Mouse (Mus musculus): ENCODE measurements around the gene Dusp1.

The Dusp1 gene

GRCm38 (mm10) chr17:26584063-26584462, 22.1 kb upstream of the Dusp1 start:
- in situ Hi-C loops (cut with MboI) = no loop called here

DNA sequence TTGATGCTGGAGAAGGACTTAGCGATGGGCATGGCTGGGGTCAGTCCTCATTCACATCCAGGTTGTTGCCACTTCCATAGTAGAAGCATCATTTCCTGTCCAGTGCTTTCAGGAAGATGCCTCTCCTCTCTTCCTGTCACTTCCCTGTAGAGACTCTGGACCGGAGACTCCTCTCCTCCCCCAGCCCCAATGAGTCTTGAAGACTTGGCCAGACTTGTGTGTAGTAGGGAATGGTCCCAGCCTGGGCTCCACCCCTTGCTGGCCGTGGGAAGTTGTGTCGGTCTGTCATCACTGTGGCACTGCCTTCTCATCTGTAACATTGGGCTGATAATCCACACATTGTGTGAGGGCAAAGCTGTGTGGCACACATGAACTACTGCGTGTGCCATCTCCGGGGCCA, 21.7 kb upstream of the Dusp1 start:
- in situ Hi-C loops (cut with MboI) = no loop called here

DNA sequence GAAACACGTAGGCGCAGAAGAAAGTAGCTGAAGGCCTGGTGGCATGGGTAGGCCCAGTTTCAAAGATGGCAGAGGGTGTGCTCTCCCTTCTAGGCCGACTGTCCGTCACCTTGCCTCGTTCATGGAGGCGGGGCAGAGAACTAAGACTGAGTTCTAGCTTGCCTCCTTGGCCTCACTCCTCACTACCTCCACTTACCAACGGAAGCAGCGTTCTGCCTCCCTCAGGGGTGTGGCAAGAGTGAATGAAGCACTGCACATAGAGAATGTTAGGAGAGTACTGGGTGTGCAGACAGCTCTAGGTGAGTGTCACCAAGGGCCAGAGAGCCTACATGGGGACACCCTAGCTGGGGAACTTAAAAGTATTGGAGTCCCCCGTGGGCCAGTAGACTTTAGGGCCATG, 21.1 kb upstream of the Dusp1 start:
- in situ Hi-C loops (cut with MboI) = no loop called here

DNA sequence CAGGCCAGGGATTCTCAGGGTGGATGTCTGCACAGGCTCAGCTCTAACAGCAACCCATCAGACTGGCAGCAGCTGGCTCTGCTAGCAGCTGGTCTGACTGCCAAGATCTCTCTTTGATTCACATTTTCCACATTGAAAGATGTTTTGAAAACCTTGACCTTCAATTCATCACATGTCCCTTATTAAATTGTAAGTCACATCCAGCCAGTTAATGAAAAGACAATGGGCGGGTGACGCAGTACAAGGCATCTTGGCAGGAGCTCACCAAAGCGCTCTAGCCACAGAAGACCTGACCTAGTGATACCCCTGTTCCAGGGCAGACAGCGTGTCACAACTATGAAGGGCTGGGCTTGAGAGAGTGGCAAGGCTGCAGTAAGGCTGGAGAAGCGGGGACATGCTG, 20.4 kb upstream of the Dusp1 start:
- in situ Hi-C loops (cut with MboI) = no loop called here

GRCm38 (mm10) chr17:26580873-26581401, 19.0 kb upstream of the Dusp1 start:
- in situ Hi-C loops (cut with MboI) = no loop called here

DNA sequence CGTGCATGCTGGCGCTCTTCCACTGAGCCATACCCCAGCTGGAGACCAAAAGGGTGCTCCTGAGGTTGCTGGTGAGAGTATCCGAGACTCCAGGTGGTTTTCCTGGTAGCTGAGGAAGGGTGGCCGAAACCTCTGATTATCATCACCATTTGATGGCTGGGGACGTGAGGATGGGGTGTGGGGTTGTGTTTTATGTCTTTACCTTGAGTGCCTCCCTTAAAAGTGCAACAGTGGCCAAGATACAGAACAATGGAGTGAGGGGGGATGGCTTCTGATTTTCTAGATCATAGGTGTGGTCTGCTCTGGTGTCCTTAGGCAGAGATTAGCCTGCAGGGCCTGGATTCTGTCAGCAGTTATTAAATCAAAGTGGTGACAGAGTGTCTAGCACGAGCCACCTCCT, 17.5 kb upstream of the Dusp1 start:
- in situ Hi-C loops (cut with MboI) = no loop called here

DNA sequence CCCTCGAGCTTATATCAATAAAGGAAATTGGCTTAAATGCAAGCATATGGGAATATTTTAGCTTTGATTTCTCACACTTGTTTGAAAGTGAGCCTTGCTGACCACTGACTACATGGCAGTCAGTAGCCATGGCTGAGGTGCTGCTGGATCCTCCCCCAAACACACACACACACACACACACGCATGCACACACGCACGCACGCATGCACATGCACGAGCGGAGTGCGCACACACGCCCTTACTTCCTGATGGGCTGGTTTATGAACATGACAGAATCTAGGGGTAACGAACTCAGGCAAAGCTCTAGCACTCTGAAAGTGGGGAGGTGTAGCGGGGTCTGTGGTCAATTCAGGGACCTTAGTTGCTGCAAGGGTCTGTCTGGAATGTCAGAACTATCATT, 16.8 kb upstream of the Dusp1 start:
- in situ Hi-C loops (cut with MboI) = no loop called here

- in situ Hi-C loops (cut with MboI) = no loop called here
Observed at GRCm38 (mm10) chr17:26578162-26578561, 16.2 kb upstream of the Dusp1 start.

GRCm38 (mm10) chr17:26577309-26577708, 15.4 kb upstream of the Dusp1 start:
- in situ Hi-C loops (cut with MboI) = no loop called here

DNA sequence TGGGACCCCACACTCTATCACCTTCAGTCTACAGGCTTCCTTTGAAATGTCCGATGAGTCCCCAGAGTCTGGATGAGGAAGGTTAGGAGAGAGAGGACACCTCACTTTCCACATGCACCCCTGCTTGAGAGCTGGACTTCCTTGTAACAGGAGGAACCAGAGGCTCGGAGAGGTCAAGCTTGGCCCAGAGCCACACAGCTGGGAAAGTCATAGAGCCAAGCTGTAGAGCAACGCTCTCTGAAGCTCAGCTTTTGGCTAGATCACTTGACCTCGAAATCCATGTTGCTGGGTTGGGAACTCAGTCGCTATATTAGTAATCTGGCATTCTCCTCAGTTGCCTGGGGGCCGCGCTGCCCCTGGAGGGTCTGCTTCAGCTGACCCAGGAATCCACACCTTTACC, 14.9 kb upstream of the Dusp1 start:
- in situ Hi-C loops (cut with MboI) = no loop called here

DNA sequence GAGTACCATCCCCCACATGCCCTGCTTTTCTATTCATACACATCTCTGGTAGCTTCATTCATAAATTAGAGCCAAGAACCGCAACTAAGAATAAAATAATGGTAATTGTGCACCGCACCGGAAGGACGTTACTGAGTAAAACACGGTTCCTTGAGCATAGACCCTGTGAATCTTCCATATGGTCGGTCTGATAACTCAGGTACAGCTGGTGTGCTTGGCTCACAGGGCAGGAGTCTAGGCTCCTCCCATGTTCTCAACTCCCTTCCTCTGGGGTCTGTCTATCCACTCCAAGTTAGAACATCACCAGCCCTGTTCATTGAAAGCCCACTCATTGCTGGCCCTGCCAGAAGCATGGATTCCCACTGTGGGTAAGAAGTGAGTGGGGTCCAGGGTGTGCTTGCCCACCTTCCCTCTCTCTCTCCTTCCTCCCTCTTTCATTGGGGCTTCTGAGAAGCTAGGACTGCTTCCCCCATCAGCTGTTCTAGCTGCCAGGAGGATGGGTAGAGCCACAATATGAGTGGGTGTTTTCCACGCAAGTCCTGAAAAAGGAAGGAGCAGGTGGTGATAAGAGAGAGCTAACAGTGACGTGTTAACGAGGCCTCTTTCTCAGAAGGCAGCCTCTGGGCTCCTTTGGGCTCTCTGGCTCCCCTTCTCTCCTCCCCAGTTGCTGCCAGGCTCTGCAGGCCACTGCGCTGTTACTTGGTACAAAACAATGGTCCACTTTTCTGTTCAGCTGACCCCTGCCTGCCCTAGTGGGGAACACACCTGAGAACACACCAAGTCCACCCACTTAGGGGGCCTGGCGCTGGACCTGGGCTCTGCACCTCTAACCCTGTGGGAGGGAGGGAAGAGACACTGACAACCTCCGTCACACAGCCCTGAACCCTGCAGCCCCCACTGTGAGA, 14.1 kb upstream of the Dusp1 start:
- in situ Hi-C loops (cut with MboI) = no loop called here

GRCm38 (mm10) chr17:26574701-26575100, 12.8 kb upstream of the Dusp1 start:
- in situ Hi-C loops (cut with MboI) = no loop called here

- in situ Hi-C loops (cut with MboI) = no loop called here
Observed at GRCm38 (mm10) chr17:26574118-26574517, 12.2 kb upstream of the Dusp1 start.

DNA sequence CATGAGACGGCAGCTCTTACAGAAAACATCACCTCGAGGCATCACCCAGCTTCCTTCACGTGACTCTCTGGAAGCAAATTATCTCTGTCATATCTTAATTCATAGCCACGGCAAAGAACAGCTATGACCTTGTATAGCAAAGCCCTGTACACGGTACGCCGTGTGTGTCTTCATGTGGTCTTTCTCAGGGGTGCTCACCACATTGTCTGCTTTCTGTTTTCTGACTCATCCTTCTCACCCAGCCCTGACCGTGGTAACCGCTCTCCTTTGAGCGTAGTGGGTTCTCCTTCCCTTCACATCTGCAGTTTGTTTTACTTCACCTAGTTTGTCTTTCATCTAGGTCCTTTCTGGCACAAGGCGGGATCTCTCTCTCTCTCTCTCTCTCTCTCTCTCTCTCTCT, 10.3 kb upstream of the Dusp1 start:
- in situ Hi-C loops (cut with MboI) = no loop called here

GRCm38 (mm10) chr17:26571377-26571776, 9.4 kb upstream of the Dusp1 start:
- in situ Hi-C loops (cut with MboI) = no loop called here

- in situ Hi-C loops (cut with MboI) = no loop called here
Observed at GRCm38 (mm10) chr17:26570651-26571118, 8.8 kb upstream of the Dusp1 start.

DNA sequence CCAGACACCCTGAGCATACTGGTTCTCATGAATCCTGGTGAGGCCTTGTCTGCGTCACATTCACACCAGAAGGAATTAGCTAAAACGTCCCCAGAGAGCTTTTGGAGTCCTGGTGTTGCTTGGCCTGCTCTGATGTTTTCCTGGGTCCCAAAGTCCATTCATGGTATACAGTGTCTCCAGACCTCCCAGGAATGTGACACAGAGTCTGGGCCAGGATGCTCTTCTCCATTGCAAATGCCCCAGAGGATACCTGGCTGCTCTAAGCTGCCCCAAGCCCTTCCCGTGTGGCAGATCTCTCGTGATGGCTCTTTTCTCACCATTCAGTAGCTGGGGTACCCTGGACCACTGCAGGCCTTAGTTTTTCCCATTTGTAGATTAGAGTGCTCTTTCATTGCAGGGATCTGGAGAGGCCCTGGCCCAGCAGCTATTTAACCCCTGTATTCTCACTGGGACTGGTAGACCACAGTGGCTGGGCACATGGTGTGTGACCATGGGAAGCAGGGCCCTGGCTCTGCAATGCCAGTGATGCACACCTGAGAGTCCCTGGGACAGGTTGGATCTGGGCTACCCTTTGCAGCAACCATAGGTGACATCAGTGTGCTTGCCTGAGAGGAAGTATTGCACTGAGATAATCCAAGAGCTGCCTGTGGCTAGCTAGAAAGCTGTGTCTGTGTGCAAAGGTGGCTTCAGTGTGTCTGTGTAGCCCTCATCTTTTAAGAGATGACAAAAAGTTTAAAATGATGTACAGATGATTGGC, 7.8 kb upstream of the Dusp1 start:
- in situ Hi-C loops (cut with MboI) = no loop called here

- in situ Hi-C loops (cut with MboI) = no loop called here
Observed at GRCm38 (mm10) chr17:26567818-26568173, 5.9 kb upstream of the Dusp1 start.

DNA sequence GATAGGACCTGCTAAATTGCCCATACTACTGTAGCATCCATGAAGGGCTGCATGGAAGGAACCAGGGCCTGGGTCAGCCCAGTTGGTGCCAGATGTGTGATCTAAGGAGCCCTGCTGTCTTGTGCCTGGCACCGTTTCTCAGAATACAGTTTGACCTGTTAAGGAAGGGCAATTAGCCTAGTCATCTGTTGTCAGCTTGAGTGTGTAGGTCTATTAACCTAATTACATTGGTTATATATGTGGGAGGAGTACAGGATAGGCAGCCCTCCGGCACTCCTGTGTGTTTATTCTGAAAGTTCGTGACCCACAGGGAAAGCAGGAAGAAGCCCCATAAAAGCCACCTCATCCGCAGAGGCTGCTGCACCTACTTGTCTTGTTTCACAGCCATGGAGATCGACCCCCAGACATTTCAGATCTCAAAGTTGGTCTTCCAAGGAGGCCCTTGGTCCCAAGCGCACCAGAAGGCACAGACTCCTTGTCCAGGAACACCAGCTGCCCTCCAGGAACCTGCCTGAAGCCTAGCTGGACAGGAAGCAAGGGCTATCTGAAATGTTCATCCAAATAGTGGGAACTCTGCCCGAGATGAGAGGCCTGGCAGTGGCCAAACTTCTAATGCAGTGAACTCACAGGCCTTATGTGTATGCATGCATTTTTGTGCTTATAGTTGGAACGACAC, 5.4 kb upstream of the Dusp1 start:
- in situ Hi-C loops (cut with MboI) = no loop called here

GRCm38 (mm10) chr17:26564439-26564838, 2.5 kb upstream of the Dusp1 start:
- in situ Hi-C loops (cut with MboI) = loop anchor here (5.0 kb wide), 1 partner anchor 57 kb away; no protein-coding TSS in a partner anchor

DNA sequence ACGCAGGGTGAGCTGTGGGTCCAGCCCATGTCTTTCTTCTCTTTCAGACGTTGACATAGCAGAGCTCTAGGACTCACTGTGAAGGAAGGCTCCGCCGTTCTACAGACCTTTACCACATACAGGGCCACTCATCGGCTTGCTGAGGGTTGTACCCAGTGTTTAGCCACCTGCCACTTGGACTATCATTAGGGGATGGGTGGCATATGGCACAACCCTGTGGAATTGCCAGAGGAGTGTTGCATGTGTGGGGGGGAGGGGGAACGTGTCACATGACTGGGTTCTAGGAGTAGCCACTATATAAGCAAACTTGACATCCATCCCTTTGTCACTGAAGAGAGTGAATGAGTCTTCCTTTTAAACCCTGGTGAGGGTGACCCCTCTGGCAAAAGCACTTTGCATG, 1.5 kb upstream of the Dusp1 start:
- in situ Hi-C loops (cut with MboI) = loop anchor here (5.0 kb wide), 1 partner anchor 56 kb away; no protein-coding TSS in a partner anchor

GRCm38 (mm10) chr17:26562292-26562691, 364 bp upstream of the Dusp1 start:
- in situ Hi-C loops (cut with MboI) = loop anchor here (5.0 kb wide), 1 partner anchor 55 kb away; no protein-coding TSS in a partner anchor

Measured in mature B cell (primary cell).